Mouse (Mus musculus): ENCODE measurements around the gene Lancl3.

Gene Lancl3

GRCm38 (mm10) chrX:9199761-9200371 is at the start of gene Lancl3:
Gene Lancl3, plus strand, starts transcription at chrX:9199902.
- no peaks in the 10 kb centered on the region; the same call in 1 of the 2 replicates for H3K4me1 ChIP-seq (replicated peaks; ENCODE audit: low read depth, low read length)
- TF ChIP-seq CTCF (conservative IDR thresholded peaks at IDR 0.05; ENCODE audit: low read length): no peak
- no peak for TF ChIP-seq POU5F1 (IDR thresholded peaks at IDR 0.05; ENCODE audit: borderline replicate concordance, low read length)
- no peak for TF ChIP-seq NANOG (IDR thresholded peaks at IDR 0.05; ENCODE audit: borderline replicate concordance, low read length)
- peaks cover 27% of the 10 kb centered on the region for H3K27me3 ChIP-seq (ENCODE audit: insufficient read depth, low read length)
- peak within 1 kb of the TSS; percentile 76 for H3K4me3 ChIP-seq (replicated peaks; ENCODE audit: low read length)
- no peaks in the 10 kb centered on the region for H3K36me3 ChIP-seq (ENCODE audit: insufficient read depth, low read length)
- no peaks in the 10 kb centered on the region for H3K9me3 ChIP-seq (ENCODE audit: low read length)

GRCm38 (mm10) chrX:9179011-9179410 is 20.7 kb upstream of the Lancl3 start:
- no peaks in the 10 kb centered on the region for H3K36me3 ChIP-seq (ENCODE audit: insufficient read depth, low read length)
- no peak for TF ChIP-seq POU5F1 (IDR thresholded peaks at IDR 0.05; ENCODE audit: borderline replicate concordance, low read length)
- TF ChIP-seq CTCF (conservative IDR thresholded peaks at IDR 0.05; ENCODE audit: low read length): no peak
- no peak for TF ChIP-seq NANOG (IDR thresholded peaks at IDR 0.05; ENCODE audit: borderline replicate concordance, low read length)
- H3K27me3 ChIP-seq (ENCODE audit: insufficient read depth, low read length): no peaks in the 10 kb centered on the region
- H3K9me3 ChIP-seq (ENCODE audit: low read length): no peaks in the 10 kb centered on the region
- H3K4me3 ChIP-seq (replicated peaks; ENCODE audit: low read length): no peak overlapping the region
- H3K4me1 ChIP-seq (replicated peaks; ENCODE audit: low read depth, low read length): no peaks in the 10 kb centered on the region

GRCm38 (mm10) chrX:9181570-9181969 is 18.1 kb upstream of the Lancl3 start:
- Histone ChIP-seq H3K9me3 (ENCODE audit: low read length) (no peaks in the 10 kb centered on the region), H3K4me1 (replicated peaks; ENCODE audit: low read depth, low read length) (no peaks in the 10 kb centered on the region), H3K27me3 (ENCODE audit: insufficient read depth, low read length) (no peaks in the 10 kb centered on the region), H3K36me3 (ENCODE audit: insufficient read depth, low read length) (no peaks in the 10 kb centered on the region), H3K4me3 (replicated peaks; ENCODE audit: low read length) (no peak overlapping the region)
- no peak for TF ChIP-seq NANOG (IDR thresholded peaks at IDR 0.05; ENCODE audit: borderline replicate concordance, low read length)
- TF ChIP-seq POU5F1 (IDR thresholded peaks at IDR 0.05; ENCODE audit: borderline replicate concordance, low read length): no peak
- no peak for TF ChIP-seq CTCF (conservative IDR thresholded peaks at IDR 0.05; ENCODE audit: low read length)

GRCm38 (mm10) chrX:9200380-9200917 is 747 bp downstream of the Lancl3 start:
- no peaks in the 10 kb centered on the region for H3K36me3 ChIP-seq (ENCODE audit: insufficient read depth, low read length)
- no peak for TF ChIP-seq POU5F1 (IDR thresholded peaks at IDR 0.05; ENCODE audit: borderline replicate concordance, low read length)
- peak overlapping the region; percentile 76 for H3K4me3 ChIP-seq (replicated peaks; ENCODE audit: low read length)
- H3K27me3 ChIP-seq (ENCODE audit: insufficient read depth, low read length): peaks cover 27% of the 10 kb centered on the region
- no peaks in the 10 kb centered on the region; the same call in 1 of the 2 replicates for H3K4me1 ChIP-seq (replicated peaks; ENCODE audit: low read depth, low read length)
- no peaks in the 10 kb centered on the region for H3K9me3 ChIP-seq (ENCODE audit: low read length)

GRCm38 (mm10) chrX:9201954-9202353 is 2.3 kb downstream of the Lancl3 start:
- Histone ChIP-seq H3K4me1 (replicated peaks; ENCODE audit: low read depth, low read length) (no peaks in the 10 kb centered on the region; the same call in 1 of the 2 replicates), H3K27me3 (ENCODE audit: insufficient read depth, low read length) (peaks cover 22% of the 10 kb centered on the region), H3K4me3 (replicated peaks; ENCODE audit: low read length) (no peak overlapping the region), H3K36me3 (ENCODE audit: insufficient read depth, low read length) (no peaks in the 10 kb centered on the region), H3K9me3 (ENCODE audit: low read length) (no peaks in the 10 kb centered on the region)
- TF ChIP-seq NANOG (IDR thresholded peaks at IDR 0.05; ENCODE audit: borderline replicate concordance, low read length): no peak
- no peak for TF ChIP-seq CTCF (conservative IDR thresholded peaks at IDR 0.05; ENCODE audit: low read length)
- no peak for TF ChIP-seq POU5F1 (IDR thresholded peaks at IDR 0.05; ENCODE audit: borderline replicate concordance, low read length)

GRCm38 (mm10) chrX:9202781-9203405 is 3.2 kb downstream of the Lancl3 start:
- no peaks in the 10 kb centered on the region; the same call in 1 of the 2 replicates for H3K4me1 ChIP-seq (replicated peaks; ENCODE audit: low read depth, low read length)
- no peaks in the 10 kb centered on the region for H3K9me3 ChIP-seq (ENCODE audit: low read length)
- H3K27me3 ChIP-seq (ENCODE audit: insufficient read depth, low read length): peaks cover 22% of the 10 kb centered on the region
- TF ChIP-seq POU5F1 (IDR thresholded peaks at IDR 0.05; ENCODE audit: borderline replicate concordance, low read length) (no peak), CTCF (conservative IDR thresholded peaks at IDR 0.05; ENCODE audit: low read length) (no peak), NANOG (IDR thresholded peaks at IDR 0.05; ENCODE audit: borderline replicate concordance, low read length) (no peak)
- H3K36me3 ChIP-seq (ENCODE audit: insufficient read depth, low read length): no peaks in the 10 kb centered on the region
- H3K4me3 ChIP-seq (replicated peaks; ENCODE audit: low read length): no peak overlapping the region

- TF ChIP-seq NANOG (IDR thresholded peaks at IDR 0.05; ENCODE audit: borderline replicate concordance, low read length) (no peak), CTCF (conservative IDR thresholded peaks at IDR 0.05; ENCODE audit: low read length) (no peak), POU5F1 (IDR thresholded peaks at IDR 0.05; ENCODE audit: borderline replicate concordance, low read length) (no peak)
- H3K36me3 ChIP-seq (ENCODE audit: insufficient read depth, low read length): no peaks in the 10 kb centered on the region
Observed at GRCm38 (mm10) chrX:9205121-9205520, 5.4 kb downstream of the Lancl3 start.

GRCm38 (mm10) chrX:9216244-9216643 is 16.5 kb downstream of the Lancl3 start:
- no peak overlapping the region for H3K4me3 ChIP-seq (replicated peaks; ENCODE audit: low read length)
- H3K36me3 ChIP-seq (ENCODE audit: insufficient read depth, low read length): no peaks in the 10 kb centered on the region
- H3K9me3 ChIP-seq (ENCODE audit: low read length): no peaks in the 10 kb centered on the region
- no peaks in the 10 kb centered on the region for H3K4me1 ChIP-seq (replicated peaks; ENCODE audit: low read depth, low read length)
- no peak for TF ChIP-seq POU5F1 (IDR thresholded peaks at IDR 0.05; ENCODE audit: borderline replicate concordance, low read length)
- peak; percentile 49 for TF ChIP-seq CTCF (conservative IDR thresholded peaks at IDR 0.05; ENCODE audit: low read length)
- no peak for TF ChIP-seq NANOG (IDR thresholded peaks at IDR 0.05; ENCODE audit: borderline replicate concordance, low read length)
- H3K27me3 ChIP-seq (ENCODE audit: insufficient read depth, low read length): no peaks in the 10 kb centered on the region

More at GRCm38 (mm10) chrX:9205121-9205520, 5.4 kb downstream of the Lancl3 start:
- H3K4me1 ChIP-seq (replicated peaks; ENCODE audit: low read depth, low read length): no peaks in the 10 kb centered on the region
- H3K9me3 ChIP-seq (ENCODE audit: low read length): no peaks in the 10 kb centered on the region
- no peak overlapping the region for H3K4me3 ChIP-seq (replicated peaks; ENCODE audit: low read length)
- peaks cover 3% of the 10 kb centered on the region for H3K27me3 ChIP-seq (ENCODE audit: insufficient read depth, low read length)
